Mouse (Mus musculus): ENCODE measurements around the gene Zfp57. TPM values are rescaled to one million over a fixed set of nuclear protein-coding genes. Genes with fewer than 3 reads are reported as not detected.
A peak's percentile ranks its signal among the peaks of the same experiment; 100 is the strongest.

Gene Zfp57
- total RNA-seq (2012; rRNA removed): not detected in 2 replicates
- total RNA-seq (2014; rRNA removed): not detected in 2 replicates
- polyA plus RNA-seq (2012; ENCODE audit: insufficient read length, low read depth): 0.10 and 0.26 TPM in 2 replicates

DNA sequence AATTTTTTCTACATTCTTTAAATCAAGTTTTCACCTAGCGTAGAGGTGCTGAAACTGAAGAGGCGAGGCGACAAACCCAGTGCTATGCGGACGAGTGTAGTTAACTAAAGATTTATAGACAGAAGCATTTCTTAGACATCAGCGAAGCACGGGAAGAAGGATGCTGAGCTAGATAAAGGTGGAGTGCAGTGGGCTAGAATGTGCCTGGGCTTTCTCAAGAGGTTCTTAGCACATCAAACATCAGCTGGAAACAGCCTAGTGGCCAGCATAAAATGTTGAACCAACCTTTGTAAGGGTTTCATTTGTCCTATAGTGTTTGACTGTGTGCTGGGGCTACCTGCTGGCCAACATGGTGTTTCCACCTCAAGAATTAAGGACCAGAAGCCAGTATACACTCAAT, at the start of gene Zfp57:
Zfp57 (plus strand) TSS at position 301 of the 400 bp plus-strand sequence.
- no peak for DNase-seq (ENCODE audit: extremely low read depth)
- dilution Hi-C loops (cut with MboI; ENCODE audit: extremely low pct_ligation_motif_present, extremely low pct_unique_long_range_greater_than_20kb, low sequenced_read_pairs) (no loop called here), in situ Hi-C loops (cut with MboI; ENCODE audit: low pct_ligation_motif_present, low pct_unique_long_range_greater_than_20kb, low sequenced_read_pairs) (no loop called here)
- H3K4me2 ChIP-seq (ENCODE audit: insufficient read depth, low read depth, poor library complexity, severe bottlenecking): no peak within 1 kb of the TSS
- H3K36me3 ChIP-seq (replicated peaks in 1 of 2; ENCODE audit: control insufficient read depth in 1 of 2, insufficient read depth in 1 of 2, low read length in 1 of 2): no peaks in the 10 kb centered on the region
- H3K79me2 ChIP-seq (replicated peaks; ENCODE audit: control insufficient read depth, extremely low read depth, insufficient read depth, poor library complexity, severe bottlenecking): no peaks in the 10 kb centered on the region
- H3K27me3 ChIP-seq (replicated peaks): no peaks in the 10 kb centered on the region
- no peaks in the 10 kb centered on the region for H3K9me3 ChIP-seq (replicated peaks; ENCODE audit: low read length)
- no peak for TF ChIP-seq MAX (IDR thresholded peaks at IDR 0.05; ENCODE audit: low read length)
- TF ChIP-seq SMC3 (IDR thresholded peaks at IDR 0.05; ENCODE audit: low read depth, low read length): no peak
- TF ChIP-seq MEF2A (IDR thresholded peaks at IDR 0.05; ENCODE audit: borderline replicate concordance, low read depth, low read length): no peak
- TF ChIP-seq KAT2A (IDR thresholded peaks at IDR 0.05; ENCODE audit: insufficient replicate concordance, low read length): no peak
- TF ChIP-seq MYC (IDR thresholded peaks at IDR 0.05; ENCODE audit: low read depth, low read length): no peak
- H3K27ac ChIP-seq (ENCODE audit: insufficient read depth, low read depth): no peak within 1 kb of the TSS
- 0 out of 4 replicates have a peak, but pooled peaks cover 0 to 4% of the 10 kb centered on the region in 2 experiments for H3K4me1 ChIP-seq (ENCODE audit: control insufficient read depth in 1 of 2, insufficient read depth in 2 of 2)
- no peak within 1 kb of the TSS for H3K9ac ChIP-seq (ENCODE audit: insufficient read depth, low read depth)
- H3K4me3 ChIP-seq (replicated peaks in 1 of 3; ENCODE audit: low read depth in 2 of 3, low read length in 2 of 3, poor library complexity in 1 of 3): no peak within 1 kb of the TSS

DNA sequence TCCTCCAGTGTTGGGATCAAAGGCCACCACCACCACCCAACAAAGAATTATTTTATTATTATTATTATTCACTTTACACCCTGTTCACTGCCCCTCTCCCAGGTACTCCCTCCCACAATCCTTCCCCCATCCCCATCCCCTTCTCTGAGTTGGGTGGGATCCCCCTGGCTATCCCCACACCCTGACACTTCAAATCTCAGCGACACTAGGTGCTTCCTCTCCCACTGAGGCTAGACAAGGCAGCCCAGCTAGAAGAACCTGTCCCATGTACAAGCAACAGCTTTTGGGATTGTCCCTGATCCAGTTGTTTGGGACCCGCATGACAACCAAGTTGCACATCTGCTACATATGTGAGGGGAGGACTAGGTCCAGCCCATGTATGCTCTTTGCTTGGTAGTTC, 48.3 kb upstream of the Zfp57 start:
- no peak for DNase-seq (ENCODE audit: extremely low read depth)
- Histone ChIP-seq H3K9ac (ENCODE audit: insufficient read depth, low read depth) (no peak overlapping the region), H3K4me3 (replicated peaks in 1 of 3; ENCODE audit: low read depth in 2 of 3, low read length in 2 of 3, poor library complexity in 1 of 3) (no peak overlapping the region), H3K36me3 (replicated peaks in 1 of 2; ENCODE audit: control insufficient read depth in 1 of 2, insufficient read depth in 1 of 2, low read length in 1 of 2) (peaks cover 26 to 62% of the 10 kb centered on the region in 2 experiments), H3K27ac (ENCODE audit: insufficient read depth, low read depth) (no peak overlapping the region), H3K4me2 (ENCODE audit: insufficient read depth, low read depth, poor library complexity, severe bottlenecking) (no peak overlapping the region), H3K4me1 (ENCODE audit: control insufficient read depth in 1 of 2, insufficient read depth in 2 of 2) (peaks cover 0 to 17% of the 10 kb centered on the region in 2 experiments; a peak in 2 of 4 replicates), H3K9me3 (replicated peaks; ENCODE audit: low read length) (no peaks in the 10 kb centered on the region), H3K27me3 (replicated peaks) (no peaks in the 10 kb centered on the region), H3K79me2 (replicated peaks; ENCODE audit: control insufficient read depth, extremely low read depth, insufficient read depth, poor library complexity, severe bottlenecking) (peaks cover 29% of the 10 kb centered on the region)
- TF ChIP-seq POLR2AphosphoS2 (IDR thresholded peaks at IDR 0.05; ENCODE audit: low read depth, low read length): 0 out of 2 replicates have a peak, but pooled peaks have one; percentile 20
- TF ChIP-seq JUND (conservative IDR thresholded peaks at IDR 0.05; ENCODE audit: low read depth, low read length): no peak
- dilution Hi-C loops (cut with MboI; ENCODE audit: extremely low pct_ligation_motif_present, extremely low pct_unique_long_range_greater_than_20kb, low sequenced_read_pairs): no loop called here
- in situ Hi-C loops (cut with MboI; ENCODE audit: low pct_ligation_motif_present, low pct_unique_long_range_greater_than_20kb, low sequenced_read_pairs): no loop called here

DNA sequence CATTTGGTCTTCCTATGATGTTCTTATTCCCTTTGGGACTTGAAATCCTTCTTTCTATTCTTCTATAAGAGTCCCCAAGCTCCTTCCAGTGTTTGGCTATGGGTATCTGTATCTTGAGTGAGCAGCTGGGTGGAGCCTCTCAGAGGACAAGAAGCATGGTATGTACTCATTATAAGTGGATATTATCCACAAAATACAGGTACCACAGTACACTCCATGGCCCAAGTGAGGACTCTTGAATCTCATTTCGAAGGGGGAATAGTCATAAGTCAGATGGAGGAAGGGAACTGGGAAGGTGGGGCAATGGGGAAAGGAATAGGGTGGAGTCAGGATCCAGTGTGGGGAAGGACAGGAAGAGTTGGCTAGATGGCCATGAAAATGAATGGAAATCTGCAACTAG, 47.9 kb upstream of the Zfp57 start:
- in situ Hi-C loops (cut with MboI; ENCODE audit: low pct_ligation_motif_present, low pct_unique_long_range_greater_than_20kb, low sequenced_read_pairs) (no loop called here), dilution Hi-C loops (cut with MboI; ENCODE audit: extremely low pct_ligation_motif_present, extremely low pct_unique_long_range_greater_than_20kb, low sequenced_read_pairs) (no loop called here)
- no peak for DNase-seq (ENCODE audit: extremely low read depth)
- no peak overlapping the region for H3K4me2 ChIP-seq (ENCODE audit: insufficient read depth, low read depth, poor library complexity, severe bottlenecking)
- no peak for TF ChIP-seq BHLHE40 (IDR thresholded peaks at IDR 0.05; ENCODE audit: low read depth, low read length)
- TF ChIP-seq POLR2AphosphoS2 (IDR thresholded peaks at IDR 0.05; ENCODE audit: low read depth, low read length): 0 out of 2 replicates have a peak, but pooled peaks have one; percentile 27
- peaks cover 0 to 18% of the 10 kb centered on the region in 2 experiments; a peak in 2 of 4 replicates for H3K4me1 ChIP-seq (ENCODE audit: control insufficient read depth in 1 of 2, insufficient read depth in 2 of 2)
- H3K4me3 ChIP-seq (replicated peaks in 1 of 3; ENCODE audit: low read depth in 2 of 3, low read length in 2 of 3, poor library complexity in 1 of 3): no peak overlapping the region
- no peaks in the 10 kb centered on the region for H3K9me3 ChIP-seq (replicated peaks; ENCODE audit: low read length)
- H3K27ac ChIP-seq (ENCODE audit: insufficient read depth, low read depth): no peak overlapping the region
- H3K36me3 ChIP-seq (replicated peaks in 1 of 2; ENCODE audit: control insufficient read depth in 1 of 2, insufficient read depth in 1 of 2, low read length in 1 of 2): peaks cover 26 to 58% of the 10 kb centered on the region in 2 experiments
- H3K79me2 ChIP-seq (replicated peaks; ENCODE audit: control insufficient read depth, extremely low read depth, insufficient read depth, poor library complexity, severe bottlenecking): peaks cover 33% of the 10 kb centered on the region
- H3K27me3 ChIP-seq (replicated peaks): no peaks in the 10 kb centered on the region
- H3K9ac ChIP-seq (ENCODE audit: insufficient read depth, low read depth): no peak overlapping the region

All from CH12.LX (cell line).